8 mouse cellular contexts compared by ENCODE assay signal in the genomic region with DNA sequence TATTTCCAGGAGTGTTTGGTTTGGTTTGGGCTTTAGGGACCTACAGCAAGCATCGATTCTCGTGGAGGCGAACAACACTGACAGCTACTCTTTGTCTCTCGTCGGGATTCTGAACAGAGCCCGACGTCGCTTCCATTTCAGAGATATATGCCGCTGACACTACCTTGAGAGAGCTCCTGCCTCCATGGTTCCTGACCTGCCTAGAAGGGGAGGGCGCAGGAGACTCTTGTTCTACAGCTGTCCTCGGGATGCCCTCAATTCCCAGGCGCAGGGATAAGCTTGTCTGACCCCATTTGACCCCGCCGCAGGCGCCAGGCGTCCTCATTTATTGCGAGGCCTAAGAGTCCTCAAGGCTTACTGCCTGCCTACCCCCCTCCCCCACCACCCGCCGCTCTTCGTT.
A peak's percentile ranks its signal among the peaks of the same experiment; 100 is the strongest.
DNase-seq lines count a peak whose midpoint lies in the region; ATAC-seq lines count a peak whose summit lies in the region.

No protein-coding gene starts in this region.

- H3K4me3 ChIP-seq in hindbrain, embryonic 16.5 days (ENCODE audit: low read length) = peak overlapping the region; percentile 42
- H3K4me3 ChIP-seq in liver, embryonic 13.5 days (replicated peaks) = peak overlapping the region; percentile 41

- peak; percentile 53 for DNase-seq in kidney, adult 11 months
- DNase-seq in kidney, adult 18-20 months = no peak
- peak; percentile 57 for DNase-seq in adrenal gland, postnatal 14 days
- DNase-seq in gastrocnemius, adult 18-20 months (ENCODE audit: low spot score) = peak; percentile 23
- no peak for DNase-seq in liver, embryonic 13.5 days
- DNase-seq in retina, adult 2 months (ENCODE audit: low read depth, low spot score) = peak; percentile 37
- no peak for DNase-seq in frontal cortex, postnatal 36 days (ENCODE audit: low spot score in 2 of 2)

- no peaks in the 10 kb centered on the region for H3K9me3 ChIP-seq in hindbrain, embryonic 16.5 days (ENCODE audit: control insufficient read depth, low read length)
- no peaks in the 10 kb centered on the region for H3K9me3 ChIP-seq in liver, embryonic 13.5 days (replicated peaks)

- peaks cover 12% of the 10 kb centered on the region; the same call in 1 of the 2 replicates for H3K4me1 ChIP-seq in hindbrain, embryonic 16.5 days (ENCODE audit: control insufficient read depth, insufficient read depth, low read depth, low read length)
- H3K4me1 ChIP-seq in liver, embryonic 13.5 days (replicated peaks) = peaks cover 12% of the 10 kb centered on the region

- under 1% methylated on average over 20 of the region's 20 CpGs for WGBS in hindbrain, embryonic 16.5 days
- WGBS in liver, embryonic 13.5 days (ENCODE audit: insufficient replicate concordance) = 15% methylated on average over 20 of the region's 20 CpGs

- peak overlapping the region; percentile 59 for H3K9ac ChIP-seq in hindbrain, embryonic 16.5 days (ENCODE audit: low read depth, low read length)
- H3K9ac ChIP-seq in liver, embryonic 13.5 days = no peak overlapping the region

- H3K27me3 ChIP-seq in hindbrain, embryonic 16.5 days (replicated peaks; ENCODE audit: control insufficient read depth, insufficient read depth, low read length) = 0 out of 2 replicates have a peak, but pooled peaks cover 2% of the 10 kb centered on the region
- peaks cover 7% of the 10 kb centered on the region; the same call in 1 of the 2 replicates for H3K27me3 ChIP-seq in liver, embryonic 13.5 days

- H3K4me2 ChIP-seq in hindbrain, embryonic 16.5 days (ENCODE audit: low read length) = peak overlapping the region; percentile 73
- H3K4me2 ChIP-seq in liver, embryonic 13.5 days = peak overlapping the region; percentile 58

- H3K27ac ChIP-seq in hindbrain, embryonic 16.5 days (ENCODE audit: low read depth, low read length) = no peak overlapping the region
- no peak overlapping the region for H3K27ac ChIP-seq in liver, embryonic 13.5 days

- H3K36me3 ChIP-seq in hindbrain, embryonic 16.5 days (ENCODE audit: control insufficient read depth, insufficient read depth, low read length) = no peaks in the 10 kb centered on the region
- H3K36me3 ChIP-seq in liver, embryonic 13.5 days = no peaks in the 10 kb centered on the region

- ATAC-seq in hindbrain, embryonic 16.5 days = peak; percentile 18; the same call in 1 of the 2 replicates
- no peak for ATAC-seq in liver, embryonic 13.5 days (ENCODE audit: low read depth)

Comparison
In these comparisons a context has a peak if more than half of its experiments do, and no peak if none do; other contexts are left out.
1. DNase-seq: peak in kidney, adult 11 months (single experiment), adrenal gland, postnatal 14 days (single experiment), gastrocnemius, adult 18-20 months (single experiment) and retina, adult 2 months (single experiment); none in kidney, adult 18-20 months (single experiment), liver, embryonic 13.5 days (single experiment) and frontal cortex, postnatal 36 days (0 of 2).